Mouse (Mus musculus): Measurements from ENCODE around the gene Arhgef10l. TPM values are rescaled to one million over a fixed set of nuclear protein-coding genes. Genes with fewer than 3 reads are reported as not detected.

Gene Arhgef10l
- total RNA-seq, 2 experiments from 2014 or later = 30.2 to 37.8 TPM

- no peak for DNase-seq (ENCODE audit: low spot score in 2 of 2)
Observed at GRCm38 (mm10) chr4:140469760-140470452, 195.9 kb downstream of the Arhgef10l start.

GRCm38 (mm10) chr4:140467254-140467791, 198.5 kb downstream of the Arhgef10l start:
- no peak for DNase-seq (ENCODE audit: low spot score in 2 of 2)

Small RNA genes within 50 kb of the gene (microRNA-seq; reads per million reads assigned to microRNA genes)
- gene Gm23045 = not detected

Other genes starting within 250 kb of the Arhgef10l start
- gene Rcc2, start 34.5 kb upstream of the Arhgef10l start, total RNA-seq (2021) = 100 to 1,000 TPM in 1 of 2 experiments, 10 to 100 TPM in 1; 98.2 to 106 TPM
- under 1 TPM in 1 of 2 experiments, not detected in 1; 0.73 TPM for gene Padi6, start 76.6 kb upstream of the Arhgef10l start, total RNA-seq (2021)
- 1 to 10 TPM; 1.4 to 2.7 TPM for gene Padi4, start 108.2 kb upstream of the Arhgef10l start, total RNA-seq (2021)
- gene Padi3, start 144.6 kb upstream of the Arhgef10l start, total RNA-seq (2021) = not detected
- not detected for gene Padi1, start 179.8 kb upstream of the Arhgef10l start, total RNA-seq (2021)
- 1 to 10 TPM; 6.7 to 9.5 TPM for gene Padi2, start 240.3 kb upstream of the Arhgef10l start, total RNA-seq (2021)

Measured in adrenal gland, postnatal 4 days (tissue).